Mouse (Mus musculus) intestine, embryonic 16.5 days (tissue): Measurements from ENCODE around the gene Gm20671. TPM values are rescaled to one million over a fixed set of nuclear protein-coding genes. Genes with fewer than 3 reads are reported as not detected.
A peak's percentile ranks its signal among the peaks of the same experiment; 100 is the strongest.
"Not testable (repeated sequence)": the region's sequence is repeated elsewhere in the genome, so short reads cannot be mapped to it uniquely, and the experiment has no call there.

Source experiments
- ATAC-seq: fragments of 200-750 bp; cut with Nextera tagmentation; 2 replicates; pipeline ENCODE4 v1.8.0; 2017; ENCODE audit warnings: moderate TSS enrichment, moderate library complexity
- H3K27ac ChIP-seq: fragments of 300-500 bp; sonication (generic); 2 replicates; pipeline ENCODE4 v1.5.1; 2014; ENCODE audit warnings: mild to moderate bottlenecking, low read length
- H3K27me3 ChIP-seq: fragments of 300-500 bp; sonication (generic); replicated peaks from 2 replicates; pipeline ENCODE4 v1.6.1; 2014; ENCODE audit warnings: low read length, control low read depth, mixed read lengths; ENCODE audit not compliant: control insufficient read depth, insufficient read depth
- H3K36me3 ChIP-seq: fragments of 300-500 bp; sonication (generic); 2 replicates; pipeline ENCODE4 v1.6.1; 2014; ENCODE audit warnings: low read length, control low read depth; ENCODE audit not compliant: control insufficient read depth, insufficient read depth
- H3K4me1 ChIP-seq: fragments of 300-500 bp; sonication (generic); 2 replicates; pipeline ENCODE4 v1.6.1; 2014; ENCODE audit warnings: low read length, control low read depth, mixed read lengths; ENCODE audit not compliant: control insufficient read depth, insufficient read depth
- H3K4me2 ChIP-seq: fragments of 300-500 bp; sonication (generic); 2 replicates; pipeline ENCODE4 v1.6.1; 2014; ENCODE audit warnings: low read depth, low read length, control low read depth
- H3K4me3 ChIP-seq: fragments of 300-500 bp; sonication (generic); 2 replicates; pipeline ENCODE4 v1.5.1; 2014; ENCODE audit warnings: mild to moderate bottlenecking, low read length
- H3K9ac ChIP-seq: fragments of 300-500 bp; sonication (generic); 2 replicates; pipeline ENCODE4 v1.6.1; 2014; ENCODE audit warnings: low read depth, low read length
- H3K9me3 ChIP-seq: fragments of 300-500 bp; sonication (generic); 2 replicates; pipeline ENCODE4 v1.6.1; 2016; ENCODE audit warnings: low read length, control low read depth; ENCODE audit not compliant: control insufficient read depth
- WGBS: fragments of 180-500 bp; shearing (Covaris S2); extraction: QIAGEN DNeasy Blood & Tissue Kit; methylation state at CpG from one replicate; pipeline ENCODE4 v1.1.7; 2014; 5-methylcytosine and 5-hydroxymethylcytosine counted together
- polyA plus RNA-seq: library from polyadenylated mRNA; unstranded; fragments of >200 nt; fragmentation: Nextera tagmentation; extraction: Ambion mirVana; gene quantifications from 2 replicates; pipeline ENCODE4 v1.2.1, GENCODE M21; 2015

The Gm20671 gene
- polyA plus RNA-seq, 1 experiment from 2014 or later, result not detected

DNA sequence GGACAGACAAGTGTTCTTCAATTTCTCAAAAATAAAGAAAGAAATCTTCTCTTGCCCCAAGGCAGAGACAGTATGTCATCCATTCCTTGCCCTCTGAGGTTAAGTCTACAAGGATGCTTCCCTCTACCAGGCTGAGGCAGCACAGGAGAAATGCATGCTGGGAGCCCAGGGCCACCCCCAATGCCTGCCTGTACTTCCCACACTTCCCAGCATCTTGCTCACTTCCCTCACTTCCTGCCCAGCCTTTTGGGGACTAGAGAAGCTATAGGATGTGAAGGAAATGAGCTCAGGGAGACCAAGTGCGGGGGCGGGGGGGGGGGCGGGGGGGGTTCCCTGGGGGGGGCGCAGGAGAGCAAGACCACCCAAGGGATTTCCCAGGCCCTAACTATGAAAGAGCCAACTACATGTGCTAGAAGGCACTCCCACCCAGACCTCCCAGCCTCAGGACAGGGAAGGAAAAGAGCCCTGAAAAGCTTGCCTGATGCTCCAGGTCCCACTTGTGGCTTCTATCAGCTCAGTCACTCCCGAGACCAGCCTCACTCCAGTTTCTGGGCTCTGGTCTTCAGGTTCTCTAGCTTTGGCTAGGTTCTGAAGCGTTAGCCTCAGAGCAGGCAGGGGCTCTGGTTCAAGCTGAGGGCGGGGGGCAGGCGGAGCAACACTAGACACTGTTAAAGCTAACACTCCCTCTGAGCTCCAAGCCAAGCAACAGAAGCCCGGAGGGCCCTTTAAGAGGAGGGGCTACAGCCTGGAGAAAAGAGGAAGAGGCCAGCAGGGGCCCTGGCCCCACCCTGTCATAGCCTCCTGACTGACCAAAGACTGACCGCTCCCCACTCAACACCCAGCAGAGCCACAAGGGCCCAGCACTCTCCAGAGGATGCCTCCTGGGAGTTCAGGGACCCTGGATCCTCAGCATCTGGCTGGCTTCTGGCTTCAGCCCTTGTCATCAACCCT, 80.9 kb downstream of the Gm20671 start:
- H3K27ac ChIP-seq, result peak overlapping the region; percentile 84
- peaks cover 30% of the 10 kb centered on the region for H3K4me1 ChIP-seq
- no peaks in the 10 kb centered on the region for H3K36me3 ChIP-seq
- ATAC-seq, result peak; percentile 88
- no peaks in the 10 kb centered on the region for H3K9me3 ChIP-seq
- H3K4me2 ChIP-seq, result peak overlapping the region; percentile 57
- peak overlapping the region; percentile 68 for H3K9ac ChIP-seq
- peak overlapping the region; percentile 58 for H3K4me3 ChIP-seq
- no peaks in the 10 kb centered on the region for H3K27me3 ChIP-seq
- 5% methylated on average over 8 of the region's 10 CpGs for WGBS

- H3K4me3 ChIP-seq, result no peak overlapping the region
- peaks cover 33% of the 10 kb centered on the region for H3K4me1 ChIP-seq
- no peak overlapping the region for H3K27ac ChIP-seq
- no peak for ATAC-seq
- H3K36me3 ChIP-seq, result no peaks in the 10 kb centered on the region
- no peaks in the 10 kb centered on the region for H3K9me3 ChIP-seq
- 68% methylated on average over 9 of the region's 9 CpGs for WGBS
- peak overlapping the region; percentile 46; the same call in 1 of the 2 replicates for H3K9ac ChIP-seq
- no peak overlapping the region for H3K4me2 ChIP-seq
- H3K27me3 ChIP-seq, result no peaks in the 10 kb centered on the region
Observed at GRCm38 (mm10) chr5:32742149-32742548, 84.8 kb downstream of the Gm20671 start.

DNA sequence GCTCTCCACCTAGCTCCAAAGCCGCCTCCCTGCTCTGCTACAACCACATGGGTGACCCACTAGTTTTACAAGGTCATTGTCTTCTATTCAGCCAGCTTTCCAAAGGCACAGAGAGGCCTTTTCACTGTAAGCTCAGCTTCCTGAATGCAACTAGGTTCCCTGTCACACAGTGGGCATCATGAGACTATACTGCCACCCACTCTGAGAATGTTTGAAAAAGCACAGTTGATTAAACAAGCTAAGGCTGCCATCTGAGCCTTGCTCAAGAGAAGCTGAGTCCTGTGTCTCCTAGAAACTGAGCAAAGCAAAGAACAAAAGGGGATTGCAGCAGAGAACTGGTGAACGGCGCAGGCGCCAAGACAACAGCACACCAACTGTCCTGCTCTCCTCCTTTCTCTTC, 85.5 kb downstream of the Gm20671 start:
- not testable (repeated sequence) for H3K27me3 ChIP-seq, H3K36me3 ChIP-seq, H3K27ac ChIP-seq, H3K9me3 ChIP-seq, H3K4me2 ChIP-seq, H3K9ac ChIP-seq, ATAC-seq, H3K4me3 ChIP-seq
- 88% methylated on average over 4 of the region's 4 CpGs for WGBS
- H3K4me1 ChIP-seq, result peaks cover 27% of the 10 kb centered on the region

GRCm38 (mm10) chr5:32740850-32741249, 86.1 kb downstream of the Gm20671 start:
- not testable (repeated sequence) for H3K4me2 ChIP-seq, ATAC-seq, H3K36me3 ChIP-seq, H3K9me3 ChIP-seq, H3K27ac ChIP-seq, H3K27me3 ChIP-seq, H3K9ac ChIP-seq, H3K4me3 ChIP-seq
- peaks cover 27% of the 10 kb centered on the region for H3K4me1 ChIP-seq
- 76% methylated on average over 8 of the region's 8 CpGs for WGBS

DNA sequence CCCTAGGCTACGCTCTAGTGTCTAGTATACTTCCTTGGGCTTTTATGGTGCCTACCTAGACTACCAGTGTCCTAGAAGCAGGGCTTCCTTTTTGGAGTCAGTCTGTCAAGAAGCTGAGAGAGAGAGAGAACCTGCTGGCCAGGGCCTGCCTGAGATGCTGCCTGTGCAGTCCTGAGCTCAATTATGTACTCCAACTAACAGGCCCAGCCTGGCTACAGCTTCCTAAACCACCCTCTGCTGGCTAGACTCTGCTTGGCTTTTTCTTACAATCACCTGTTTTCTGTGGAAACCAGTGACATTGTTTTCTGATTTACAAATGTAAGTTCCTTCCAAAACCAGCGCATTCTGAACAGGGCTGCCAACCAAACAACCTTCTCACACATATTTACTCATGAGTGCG, 86.8 kb downstream of the Gm20671 start:
- whole genome bisulfite sequencing, result 76% methylated on average over 3 of the region's 3 CpGs
- H3K27ac ChIP-seq, result no peak overlapping the region; the same call in 1 of the 2 replicates

DNA sequence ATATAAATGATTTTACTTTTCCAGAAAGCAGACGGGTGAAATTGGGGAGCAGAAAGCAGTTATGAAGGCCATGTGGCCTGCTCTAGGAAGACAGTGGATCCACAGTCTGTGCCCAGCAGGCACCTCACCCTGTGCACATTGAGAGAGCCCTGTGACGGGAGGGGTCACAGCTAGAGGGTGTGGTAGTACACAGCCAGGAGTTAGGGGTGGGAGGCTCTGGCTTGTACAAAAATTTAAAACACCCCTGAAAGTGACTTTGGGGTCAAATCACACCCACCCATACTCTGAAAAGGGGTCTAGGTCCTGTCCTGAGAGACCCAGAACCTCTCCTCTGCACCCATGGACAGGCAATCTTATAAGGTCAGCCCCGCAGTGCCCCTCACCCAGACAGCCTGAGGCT, 90.1 kb downstream of the Gm20671 start:
- ATAC-seq, H3K4me2 ChIP-seq, H3K27ac ChIP-seq, H3K36me3 ChIP-seq, H3K4me3 ChIP-seq, H3K27me3 ChIP-seq, H3K9ac ChIP-seq, H3K4me1 ChIP-seq, H3K9me3 ChIP-seq: not testable (repeated sequence)
- WGBS, result 86% methylated on average over 3 of the region's 3 CpGs

More for the DNA sequence above, 86.8 kb downstream of the Gm20671 start:
- H3K9ac ChIP-seq, result 0 out of 2 replicates have a peak overlapping the region, but pooled peaks have one; percentile 37
- ATAC-seq, result no peak
- H3K4me3 ChIP-seq, result no peak overlapping the region
- no peaks in the 10 kb centered on the region for H3K9me3 ChIP-seq
- no peak overlapping the region for H3K4me2 ChIP-seq
- no peaks in the 10 kb centered on the region for H3K27me3 ChIP-seq
- peaks cover 20% of the 10 kb centered on the region for H3K4me1 ChIP-seq
- no peaks in the 10 kb centered on the region for H3K36me3 ChIP-seq

GRCm38 (mm10) chr5:32735779-32736178, 91.1 kb downstream of the Gm20671 start:
- H3K9ac ChIP-seq, result no peak overlapping the region
- H3K27me3 ChIP-seq, result no peaks in the 10 kb centered on the region
- WGBS, result 91% methylated on average over 6 of the region's 6 CpGs
- H3K36me3 ChIP-seq, result no peaks in the 10 kb centered on the region
- H3K9me3 ChIP-seq, result no peaks in the 10 kb centered on the region
- no peak overlapping the region for H3K27ac ChIP-seq
- no peak for ATAC-seq
- no peak overlapping the region for H3K4me2 ChIP-seq
- H3K4me1 ChIP-seq, result 0 out of 2 replicates have a peak, but pooled peaks cover 5% of the 10 kb centered on the region
- no peak overlapping the region for H3K4me3 ChIP-seq

GRCm38 (mm10) chr5:32733892-32734291, 93.0 kb downstream of the Gm20671 start:
- H3K36me3 ChIP-seq, H3K27ac ChIP-seq, H3K27me3 ChIP-seq, H3K9ac ChIP-seq, H3K9me3 ChIP-seq, H3K4me2 ChIP-seq, H3K4me3 ChIP-seq, H3K4me1 ChIP-seq: not testable (repeated sequence)
- ATAC-seq, result peak; percentile 24; the same call in 1 of the 2 replicates
- 97% methylated on average over 6 of the region's 6 CpGs for WGBS

DNA sequence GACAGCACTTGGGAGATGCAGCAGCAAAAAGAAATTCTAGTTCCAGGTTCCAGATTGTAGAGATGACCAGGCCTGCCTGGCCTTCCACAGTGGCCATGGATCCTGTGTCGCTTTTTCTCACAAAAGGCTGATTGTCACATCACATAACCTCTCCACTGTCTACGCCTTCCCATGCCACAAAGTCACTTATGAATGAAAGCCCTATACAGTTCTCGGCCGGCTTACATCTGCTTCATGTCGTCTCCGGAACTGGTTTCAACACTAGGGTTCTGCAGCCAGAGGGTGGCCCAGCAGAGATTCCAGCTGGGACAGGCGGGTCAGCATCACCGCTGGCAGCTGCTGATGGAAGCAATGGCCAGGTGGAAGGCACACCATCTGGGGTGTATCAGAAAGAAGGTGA, 98.1 kb downstream of the Gm20671 start:
- no peak for ATAC-seq
- no peaks in the 10 kb centered on the region for H3K9me3 ChIP-seq
- H3K36me3 ChIP-seq, result no peaks in the 10 kb centered on the region
- H3K4me2 ChIP-seq, result no peak overlapping the region
- peaks cover 7% of the 10 kb centered on the region; the same call in 1 of the 2 replicates for H3K4me1 ChIP-seq
- no peaks in the 10 kb centered on the region for H3K27me3 ChIP-seq
- no peak overlapping the region for H3K4me3 ChIP-seq
- no peak overlapping the region for H3K27ac ChIP-seq
- no peak overlapping the region for H3K9ac ChIP-seq
- 82% methylated on average over 8 of the region's 8 CpGs for WGBS
